Mouse (Mus musculus): Measurements from ENCODE around the gene Dpy19l3.

DNA sequence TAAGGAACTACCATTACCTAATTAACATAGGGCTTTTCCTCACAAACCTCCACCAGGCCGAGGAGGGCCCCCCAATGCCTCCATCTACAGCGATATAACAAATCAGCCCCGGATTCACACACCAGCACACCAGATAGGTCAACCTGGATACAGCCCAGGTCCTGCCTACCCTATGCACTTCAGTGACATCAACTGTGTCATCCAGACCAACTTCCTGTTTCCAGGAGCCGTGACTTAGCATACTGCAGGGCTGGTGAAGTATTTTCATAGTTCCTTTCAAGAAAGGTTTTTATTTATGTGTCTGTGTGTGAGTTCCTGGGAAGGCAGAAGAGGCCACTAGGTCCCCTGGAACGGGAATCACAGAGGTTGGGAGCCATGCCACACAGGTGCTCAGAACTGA lies 43.9 kb downstream of the Dpy19l3 start:
- no peak for TF ChIP-seq CTCF (IDR thresholded peaks at IDR 0.05; ENCODE audit: extremely low read depth, insufficient read length, insufficient replicate concordance, low read depth, low read length)
- no peak for TF ChIP-seq POLR2A (IDR thresholded peaks at IDR 0.05; ENCODE audit: low read depth, low read length)

Data from small intestine, adult 2 months (tissue).